Mouse (Mus musculus) erythroblast, embryonic 14.5 days (primary cell): ENCODE measurements at regions not wholly inside any gene's neighbourhood (a gene's known extent, or its start where the extent isn't known, plus 50 kb on each side); places are given as distances from the start of the nearest gene placed in this dataset.

Experiments used
- GATA1 ChIP-seq: IDR thresholded peaks from 2 replicates; pipeline ENCODE4 v1.6.1; 2012; ENCODE audit warnings: low read length, inconsistent platforms, mixed read lengths
- TAL1 ChIP-seq: IDR thresholded peaks from 3 replicates; pipeline ENCODE4 v1.6.1; 2012; ENCODE audit warnings: low read length, inconsistent platforms, mixed read lengths

DNA sequence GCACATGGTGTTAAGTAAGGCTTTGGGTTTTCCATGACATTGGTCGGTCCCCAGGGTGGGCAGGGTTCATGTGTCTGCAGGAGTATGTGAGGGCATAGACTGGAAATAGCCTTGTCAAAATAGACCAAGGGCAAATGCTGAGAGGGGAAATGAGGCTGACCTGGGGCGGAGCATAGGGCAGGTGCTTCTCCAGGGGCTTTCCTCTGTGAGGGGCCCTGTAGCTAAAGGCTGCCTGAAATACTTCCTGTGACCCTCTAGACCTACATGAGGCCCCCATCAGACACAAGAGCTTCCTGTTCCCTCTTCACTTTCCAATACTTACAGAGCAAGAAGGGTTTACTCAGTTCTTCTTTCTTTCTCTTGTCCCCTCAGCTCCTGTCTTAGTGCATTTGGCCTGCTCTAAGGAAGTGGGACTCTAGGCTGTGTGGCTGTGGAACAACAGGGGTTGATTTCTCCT lies 1258.7 kb upstream of the A1bg start:
- TF ChIP-seq GATA1 = no peak
- no peak for TF ChIP-seq TAL1
